Mouse (Mus musculus): ENCODE results near the gene Gm17409. TPM values are rescaled to one million over a fixed set of nuclear protein-coding genes. Genes with fewer than 3 reads are reported as not detected.

Gene Gm17409
- polyA plus RNA-seq, 1 experiment from 2014 or later: not detected

GRCm38 (mm10) chr2:58516000-58516399, 46.1 kb downstream of the Gm17409 start:
- Histone ChIP-seq H3K9me3 (no peaks in the 10 kb centered on the region), H3K9ac (no peak overlapping the region), H3K36me3 (no peaks in the 10 kb centered on the region), H3K4me2 (peak overlapping the region; percentile 41), H3K4me1 (peaks cover 36% of the 10 kb centered on the region), H3K27me3 (no peaks in the 10 kb centered on the region), H3K27ac (no peak overlapping the region), H3K4me3 (no peak overlapping the region)
- peak; percentile 52; the same call in 1 of the 2 replicates for ATAC-seq (ENCODE audit: borderline replicate concordance, extremely low read depth, low FRiP score, low TSS enrichment)
- 13% methylated on average over 15 of the region's 15 CpGs for WGBS

- H3K4me2 ChIP-seq: no peak overlapping the region
- H3K27me3 ChIP-seq: no peaks in the 10 kb centered on the region
- H3K9me3 ChIP-seq: no peaks in the 10 kb centered on the region
- 0 out of 2 replicates have a peak overlapping the region, but pooled peaks have one; percentile 9 for H3K27ac ChIP-seq
- H3K36me3 ChIP-seq: no peaks in the 10 kb centered on the region
- H3K4me3 ChIP-seq: no peak overlapping the region
- H3K4me1 ChIP-seq: peaks cover 45% of the 10 kb centered on the region
- no peak overlapping the region for H3K9ac ChIP-seq
- no peak for ATAC-seq (ENCODE audit: borderline replicate concordance, extremely low read depth, low FRiP score, low TSS enrichment)
- 30% methylated on average over 6 of the region's 6 CpGs for WGBS
Measured at GRCm38 (mm10) chr2:58516920-58517319, 47.0 kb downstream of the Gm17409 start.

- Histone ChIP-seq H3K4me1 (peaks cover 48% of the 10 kb centered on the region), H3K36me3 (no peaks in the 10 kb centered on the region), H3K9ac (no peak overlapping the region), H3K9me3 (no peaks in the 10 kb centered on the region), H3K4me2 (no peak overlapping the region), H3K27me3 (no peaks in the 10 kb centered on the region), H3K4me3 (no peak overlapping the region), H3K27ac (no peak overlapping the region)
- 67% methylated on average over 1 of the region's 1 CpGs for WGBS
- no peak for ATAC-seq (ENCODE audit: borderline replicate concordance, extremely low read depth, low FRiP score, low TSS enrichment)
Measured at GRCm38 (mm10) chr2:58518517-58518916, 48.6 kb downstream of the Gm17409 start.

Other genes with a start within 250 kb of the Gm17409 start
- gene Acvr1c, start 112.2 kb upstream of the Gm17409 start, polyA plus RNA-seq (2015; fragmentation: Nextera tagmentation; extraction: Ambion mirVana): 1.4 and 1.6 TPM in 2 replicates
- 4.5 and 4.6 TPM in 2 replicates for gene Acvr1, start 97.0 kb downstream of the Gm17409 start, polyA plus RNA-seq (2015; fragmentation: Nextera tagmentation; extraction: Ambion mirVana)
- 6.9 and 7.1 TPM in 2 replicates for gene Upp2, start 97.2 kb downstream of the Gm17409 start, polyA plus RNA-seq (2015; fragmentation: Nextera tagmentation; extraction: Ambion mirVana)